Mouse (Mus musculus): Measurements from ENCODE around the gene Gm28308.

The Gm28308 gene

DNA sequence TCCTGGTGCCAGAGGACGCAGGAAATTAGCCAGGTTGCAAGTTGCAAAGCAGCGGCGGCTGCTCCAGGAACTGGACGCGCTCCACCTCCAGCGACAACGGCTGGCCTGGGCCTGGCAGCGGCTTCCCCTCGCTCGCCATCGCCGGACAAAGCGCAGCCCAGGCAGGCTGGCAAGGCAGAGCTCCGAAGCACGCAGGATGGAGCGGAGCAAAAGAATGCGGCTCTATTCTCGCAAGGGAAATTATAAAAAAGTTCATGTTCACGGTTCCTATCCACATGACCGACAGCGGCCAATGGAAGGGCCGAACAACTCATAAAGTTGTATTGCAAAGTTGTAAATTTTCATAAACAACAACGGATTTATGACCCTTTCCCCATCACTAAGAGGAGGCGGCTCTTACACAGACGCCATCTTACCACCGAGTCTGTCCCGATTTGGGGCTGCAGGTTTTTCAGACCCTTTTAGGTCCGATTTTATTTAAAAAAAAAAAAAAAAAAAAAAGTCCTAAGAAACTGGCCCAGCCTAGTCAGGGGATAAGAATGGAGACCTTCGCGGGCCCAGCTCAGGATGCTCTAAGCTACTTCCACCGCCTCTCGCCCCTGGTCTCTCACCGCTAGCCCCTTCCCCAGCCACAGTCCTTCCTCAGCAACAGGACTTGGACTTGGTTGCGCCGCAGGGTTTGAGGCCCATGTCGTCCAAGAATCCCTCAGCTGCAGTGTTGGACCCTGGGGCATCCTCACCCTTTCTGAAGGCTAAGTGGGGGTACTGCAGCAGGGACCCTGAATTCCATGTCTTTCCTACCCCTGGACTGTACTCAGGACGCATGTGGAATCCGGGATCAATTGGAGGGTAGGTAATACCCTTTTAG lies at the start of gene Gm28308, which contains the start of gene Hoxa3:
Gene Gm28308, minus strand, starts transcription at position 221 of the 868 bp plus-strand sequence.
Gene Hoxa3, minus strand, starts transcription at position 218 of the 868 bp plus-strand sequence.
- in situ Hi-C loops (cut with MboI; ENCODE audit: low sequenced_read_pairs) = loop anchor here (25.0 kb wide), 1 partner anchor 351 kb away; no protein-coding TSS in a partner anchor

DNA sequence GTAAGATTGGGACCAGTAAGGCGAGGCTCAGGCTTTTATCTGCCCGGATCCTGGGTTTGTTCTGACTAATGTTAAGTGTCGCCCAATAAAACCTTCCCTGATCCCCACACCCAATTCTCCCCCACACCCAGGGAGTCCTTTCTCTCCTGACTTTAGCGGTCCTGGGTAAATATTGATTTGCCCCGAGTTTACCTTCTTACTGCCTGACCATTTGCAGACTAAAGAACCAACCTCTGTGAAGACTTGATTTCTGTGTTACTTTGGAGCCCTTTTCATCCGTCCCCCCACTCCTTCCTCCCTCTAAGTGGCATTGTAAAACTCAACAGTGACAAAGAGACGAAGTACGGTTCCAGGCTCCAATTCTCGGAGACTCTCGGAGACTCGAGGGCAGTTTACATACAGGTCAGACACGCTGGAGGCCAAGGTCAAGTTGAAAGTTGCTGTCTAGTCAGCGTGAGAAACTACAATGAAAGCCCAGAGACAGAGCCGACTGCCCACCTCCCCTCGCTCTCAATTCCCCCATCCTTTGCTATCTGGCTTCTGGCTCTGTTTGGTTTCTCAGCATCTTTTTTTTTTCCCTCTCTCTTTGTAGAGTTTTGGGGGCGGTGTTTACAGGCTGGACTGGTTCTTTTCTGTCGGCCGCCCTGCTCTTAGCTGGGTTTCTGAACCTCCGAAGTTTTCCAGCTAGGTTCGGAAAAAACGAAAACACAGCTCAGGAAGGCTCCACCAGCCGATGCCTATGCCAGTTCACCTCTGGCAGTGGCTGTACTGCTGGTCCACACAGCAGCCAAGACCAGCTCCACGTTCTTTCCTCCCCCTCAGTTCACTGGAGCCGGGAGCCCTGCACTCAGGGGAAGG lies 49.6 kb upstream of the Gm28308 start:
- in situ Hi-C loops (cut with MboI; ENCODE audit: low sequenced_read_pairs) = loop anchor here (25.0 kb wide), 2 partner anchors 575 to 650 kb away; no protein-coding TSS in a partner anchor

DNA sequence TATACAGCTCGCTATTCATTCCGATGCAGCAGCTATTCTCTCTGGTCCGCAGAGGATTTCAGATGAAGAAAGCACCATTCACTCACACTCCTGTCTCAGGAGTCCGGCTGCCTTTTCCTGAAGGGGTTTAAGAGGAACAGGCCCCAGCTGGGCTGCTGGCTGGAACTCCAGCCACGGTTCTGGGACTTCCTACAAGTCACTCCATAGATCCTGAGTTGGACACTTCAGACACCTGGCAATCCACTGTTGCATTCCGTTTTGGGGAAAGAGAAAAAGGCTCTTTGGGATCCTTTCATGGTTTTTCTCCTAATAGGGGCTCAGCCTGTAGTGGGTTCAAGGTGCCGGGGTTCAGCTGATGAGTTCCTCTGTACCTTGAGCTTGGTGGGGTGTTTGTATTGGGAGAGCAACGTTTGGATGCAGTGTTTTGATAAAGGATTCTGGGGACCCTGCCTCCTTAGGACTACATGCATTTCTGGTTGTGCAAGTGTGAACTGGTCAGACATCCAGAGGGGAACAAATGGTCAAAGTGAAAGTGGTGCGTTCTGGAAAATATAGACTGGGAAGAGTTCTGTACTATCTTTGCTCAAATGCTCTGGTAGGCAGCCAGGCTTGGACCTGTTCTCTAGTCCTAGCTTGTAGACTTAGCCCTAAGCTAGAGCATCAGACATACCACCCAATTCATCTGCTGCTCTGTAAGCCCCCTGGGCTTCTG lies 48.8 kb upstream of the Gm28308 start:
- in situ Hi-C loops (cut with MboI; ENCODE audit: low sequenced_read_pairs) = loop anchor here (25.0 kb wide), 2 partner anchors 575 to 650 kb away; no protein-coding TSS in a partner anchor

DNA sequence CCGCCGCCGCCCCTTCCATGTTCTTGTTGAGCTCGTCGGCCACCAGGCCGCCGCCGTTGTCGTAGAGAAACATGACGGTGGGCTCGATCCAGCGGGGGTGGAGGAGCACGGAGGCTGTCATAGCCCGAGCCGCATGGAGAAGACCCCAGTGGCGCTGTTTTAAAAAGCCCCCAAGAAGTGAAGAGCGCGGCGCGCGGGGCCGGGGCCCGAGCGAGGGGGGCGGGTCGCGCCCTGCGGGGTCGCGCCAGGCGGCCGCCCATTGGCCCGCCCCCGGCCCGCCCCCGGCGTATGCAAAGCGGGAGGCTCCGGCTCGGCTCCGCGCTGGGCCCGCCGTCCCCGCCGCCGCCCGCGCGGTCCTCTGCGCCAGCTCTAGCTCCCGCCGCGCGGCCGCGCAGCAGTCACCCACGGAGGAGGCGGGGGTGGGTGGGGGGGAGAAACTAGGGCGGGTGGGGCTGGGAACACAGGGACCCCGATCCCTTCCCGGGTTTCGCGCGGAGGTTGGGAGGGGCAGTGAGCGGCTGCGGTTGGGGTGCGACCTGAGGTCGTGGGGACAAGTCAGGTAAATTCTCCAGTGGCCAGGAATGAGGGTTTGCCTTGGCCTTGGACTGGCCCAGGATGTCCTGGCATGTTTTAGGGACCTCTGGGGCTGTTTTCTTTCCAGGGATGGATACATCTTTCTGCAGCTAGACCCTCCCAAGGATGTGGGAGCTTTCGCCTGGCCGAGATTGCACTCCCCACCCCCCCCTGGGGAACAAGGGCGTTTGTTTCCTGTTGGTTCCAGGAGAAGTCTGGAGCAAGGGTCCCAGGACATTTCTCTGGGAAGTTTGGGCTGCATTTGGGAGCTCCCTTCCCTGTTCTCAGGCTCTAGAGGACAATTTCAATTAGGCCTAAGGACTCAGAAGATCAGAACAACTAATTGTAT lies 47.8 kb upstream of the Gm28308 start, which contains the start of gene Hoxa13:
Gene Hoxa13, minus strand, starts transcription at position 227 of the 922 bp plus-strand sequence.
- in situ Hi-C loops (cut with MboI; ENCODE audit: low sequenced_read_pairs) = loop anchor here (25.0 kb wide), 2 partner anchors 576 to 651 kb away; no protein-coding TSS in a partner anchor

DNA sequence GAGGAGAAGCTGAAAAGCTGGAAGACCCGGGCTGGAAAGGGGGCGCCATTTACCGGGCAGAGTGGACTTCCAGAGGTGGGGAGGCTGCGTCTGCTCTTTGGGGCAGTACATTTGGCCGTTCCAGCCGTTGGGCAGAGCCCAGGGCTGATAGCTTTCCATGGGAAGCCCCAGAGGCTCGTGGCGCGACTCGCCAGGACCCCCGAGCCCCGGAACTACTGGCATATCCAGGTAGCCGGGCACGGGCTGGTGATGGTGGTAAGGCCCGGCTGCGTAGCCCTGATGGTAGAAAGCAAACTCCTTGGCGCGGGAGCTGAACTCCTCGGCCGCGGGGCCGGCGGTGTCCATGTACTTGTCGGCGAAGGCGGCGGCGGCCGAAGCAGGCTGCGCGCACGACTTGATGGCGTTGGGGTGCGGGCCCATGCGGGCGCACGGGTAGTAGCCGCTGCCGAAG lies 46.7 kb upstream of the Gm28308 start:
- in situ Hi-C loops (cut with MboI; ENCODE audit: low sequenced_read_pairs) = loop anchor here (25.0 kb wide), 2 partner anchors 577 to 652 kb away; no protein-coding TSS in a partner anchor

DNA sequence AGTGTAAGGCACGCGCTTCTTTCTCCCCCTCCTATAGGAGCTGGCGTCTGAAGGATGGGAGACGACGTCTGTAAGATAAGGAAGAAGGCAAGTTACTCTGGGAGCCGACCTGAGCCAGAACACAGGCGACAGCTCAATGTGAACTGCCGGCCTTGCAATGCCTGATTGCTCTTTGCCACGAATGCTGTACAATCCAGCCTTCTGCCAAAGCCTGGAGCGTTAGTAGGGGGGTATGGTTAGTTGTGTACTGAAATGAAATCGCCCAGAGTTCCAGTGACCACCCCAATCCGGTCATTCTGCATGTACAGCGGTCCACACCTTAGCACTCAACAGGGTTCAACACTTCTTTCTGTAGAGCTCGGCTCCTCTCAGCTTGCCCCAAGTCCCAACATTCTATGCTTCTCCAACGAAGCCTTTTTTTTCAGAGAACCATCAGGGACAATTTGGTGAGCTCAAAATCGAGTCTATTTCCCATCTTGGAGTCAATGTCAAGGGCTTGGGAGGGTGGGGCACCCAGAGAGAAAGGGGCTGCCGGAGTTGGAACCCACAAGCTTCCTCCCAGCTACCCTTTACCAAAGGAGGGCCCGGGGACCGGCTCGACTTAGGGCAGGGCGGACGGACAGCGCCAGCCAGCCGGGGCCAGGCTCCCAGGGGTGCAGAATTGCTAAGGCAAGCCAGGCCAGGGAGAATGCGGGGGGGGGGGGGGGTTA lies 46.1 kb upstream of the Gm28308 start:
- in situ Hi-C loops (cut with MboI; ENCODE audit: low sequenced_read_pairs) = loop anchor here (25.0 kb wide), 2 partner anchors 578 to 653 kb away; no protein-coding TSS in a partner anchor

DNA sequence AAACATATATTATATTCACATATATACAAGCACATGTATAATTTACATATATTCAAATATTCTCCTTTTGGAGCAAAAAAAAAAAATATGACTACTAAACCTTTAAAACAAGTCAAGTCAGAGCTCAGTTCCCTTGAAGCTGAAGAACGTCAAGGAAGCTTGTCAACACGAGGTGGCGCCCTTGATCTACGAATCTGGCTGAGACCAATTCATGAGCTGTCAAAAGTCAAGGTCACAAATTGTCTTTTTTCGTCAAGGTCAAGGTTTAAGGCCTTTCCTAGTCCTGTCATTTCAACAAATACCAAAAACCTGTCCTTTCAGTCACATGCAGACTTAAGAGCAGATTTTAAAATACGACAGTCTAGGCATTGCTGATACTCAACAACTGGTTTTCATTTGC lies 43.8 kb upstream of the Gm28308 start:
- in situ Hi-C loops (cut with MboI; ENCODE audit: low sequenced_read_pairs) = loop anchor here (25.0 kb wide), 2 partner anchors 580 to 655 kb away; no protein-coding TSS in a partner anchor

DNA sequence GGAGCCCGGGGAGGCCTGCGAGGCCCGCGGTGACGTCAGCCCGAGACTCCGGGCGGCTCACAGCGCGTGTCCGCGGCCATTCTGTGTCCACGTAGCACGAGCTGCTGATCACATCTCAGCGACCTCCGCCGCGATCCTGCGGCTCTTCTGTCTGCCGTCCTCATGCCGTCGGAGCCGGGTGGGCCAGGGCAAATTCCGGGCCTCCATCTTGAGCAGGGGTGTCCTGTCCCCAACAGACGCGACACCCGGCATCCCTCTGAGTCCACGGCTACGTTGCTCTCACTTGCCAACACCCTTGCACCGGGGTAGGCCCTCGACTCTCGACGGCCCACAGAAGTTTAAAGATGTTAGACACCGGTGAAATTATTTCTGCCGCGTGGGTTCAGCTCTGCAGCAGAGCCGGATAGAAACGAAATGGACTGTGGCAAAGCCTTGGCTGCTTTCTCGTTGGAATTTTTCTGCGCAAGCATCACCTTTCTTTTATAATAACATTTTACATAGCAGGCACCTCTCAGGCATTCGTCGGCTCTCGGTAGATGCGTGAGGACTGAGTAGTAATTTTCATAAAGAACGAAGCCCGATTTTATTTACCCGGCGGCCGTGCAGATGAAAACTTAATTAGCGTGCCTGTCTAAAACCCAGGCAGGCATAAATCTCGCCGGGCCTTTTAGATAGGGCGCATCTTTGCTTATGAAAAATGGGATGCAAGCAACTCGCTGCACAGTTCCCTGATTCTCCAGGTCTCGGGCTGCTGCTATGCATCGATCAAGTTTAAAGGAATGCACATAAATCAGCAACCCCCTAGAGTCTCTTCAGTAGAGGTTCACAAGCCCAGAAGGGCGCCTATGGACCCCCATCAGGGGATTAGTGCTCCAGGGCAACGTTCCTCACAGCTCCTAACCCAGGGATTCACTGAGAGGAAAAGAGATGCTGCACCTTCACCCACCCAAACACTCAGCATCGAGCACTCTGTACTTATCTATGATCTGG lies 40.7 kb upstream of the Gm28308 start:
- in situ Hi-C loops (cut with MboI; ENCODE audit: low sequenced_read_pairs) = loop anchor here (25.0 kb wide), 2 partner anchors 583 to 658 kb away; no protein-coding TSS in a partner anchor

DNA sequence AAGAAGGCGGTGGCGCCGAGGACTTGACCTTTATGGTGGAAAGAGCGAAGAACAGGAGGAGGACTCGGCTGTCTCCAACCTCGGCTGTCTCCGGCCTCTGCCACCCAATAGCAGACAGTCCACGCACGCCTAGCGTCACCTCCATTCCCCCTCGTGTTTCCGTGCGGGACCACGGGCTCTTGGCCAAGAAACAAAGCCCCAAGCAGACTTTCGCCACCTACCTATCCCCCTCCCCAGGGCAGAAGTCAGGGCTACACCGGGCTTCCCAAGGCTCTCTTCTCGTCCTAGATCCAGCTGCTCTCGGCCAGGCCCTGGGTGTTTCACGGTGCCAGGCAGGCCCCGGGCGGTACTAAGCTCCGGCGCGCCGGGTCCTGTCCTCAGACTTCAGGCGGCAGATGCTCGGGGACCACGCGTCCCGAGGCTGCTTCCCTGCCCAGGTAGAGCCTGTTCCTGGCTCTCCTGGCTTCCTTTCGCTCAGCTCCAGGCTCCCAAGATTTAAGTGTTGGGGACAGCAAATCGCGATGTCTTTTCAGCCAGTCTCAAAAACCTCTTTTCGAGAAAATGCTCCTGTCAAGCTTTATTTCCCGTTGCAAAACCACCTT lies 39.7 kb upstream of the Gm28308 start:
- in situ Hi-C loops (cut with MboI; ENCODE audit: low sequenced_read_pairs) = loop anchor here (25.0 kb wide), 2 partner anchors 584 to 659 kb away; no protein-coding TSS in a partner anchor

DNA sequence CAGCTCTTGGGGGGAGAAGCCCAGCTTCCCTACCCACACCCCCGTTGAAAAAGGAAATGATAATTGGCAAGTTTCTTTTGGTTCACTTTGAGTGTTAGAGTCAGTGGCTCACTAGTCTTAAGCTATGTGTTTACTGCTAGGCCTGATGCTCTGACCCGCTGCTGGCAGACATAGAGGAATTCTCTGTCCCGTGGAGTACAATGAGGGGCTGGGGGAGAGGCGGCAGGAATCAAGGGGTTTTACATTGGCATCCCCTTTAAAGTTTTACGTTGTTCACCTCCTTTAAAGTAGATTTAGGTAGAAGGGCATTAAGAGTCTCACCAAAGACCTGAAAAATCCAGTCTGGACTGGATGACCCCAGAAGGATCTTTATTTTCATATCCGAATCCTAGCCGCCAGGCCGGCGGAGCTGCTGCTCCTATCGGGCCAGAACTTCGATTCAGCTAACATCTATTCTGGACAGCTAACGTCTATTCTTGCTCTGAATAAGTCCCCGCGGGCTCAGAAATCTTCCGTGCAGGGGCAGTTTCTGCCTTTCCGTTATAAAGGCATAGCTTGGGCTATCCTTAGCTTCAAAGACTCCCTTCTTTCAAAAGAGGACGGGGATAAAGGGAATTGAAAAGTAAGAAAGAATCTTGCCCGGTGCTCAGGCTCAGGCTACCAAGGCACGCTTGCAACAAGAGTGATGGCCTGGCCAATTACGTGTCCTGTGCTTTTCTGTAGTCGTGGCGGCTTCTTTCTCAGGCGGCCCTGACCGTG lies 39.1 kb upstream of the Gm28308 start:
- in situ Hi-C loops (cut with MboI; ENCODE audit: low sequenced_read_pairs) = loop anchor here (25.0 kb wide), 2 partner anchors 585 to 660 kb away; no protein-coding TSS in a partner anchor

DNA sequence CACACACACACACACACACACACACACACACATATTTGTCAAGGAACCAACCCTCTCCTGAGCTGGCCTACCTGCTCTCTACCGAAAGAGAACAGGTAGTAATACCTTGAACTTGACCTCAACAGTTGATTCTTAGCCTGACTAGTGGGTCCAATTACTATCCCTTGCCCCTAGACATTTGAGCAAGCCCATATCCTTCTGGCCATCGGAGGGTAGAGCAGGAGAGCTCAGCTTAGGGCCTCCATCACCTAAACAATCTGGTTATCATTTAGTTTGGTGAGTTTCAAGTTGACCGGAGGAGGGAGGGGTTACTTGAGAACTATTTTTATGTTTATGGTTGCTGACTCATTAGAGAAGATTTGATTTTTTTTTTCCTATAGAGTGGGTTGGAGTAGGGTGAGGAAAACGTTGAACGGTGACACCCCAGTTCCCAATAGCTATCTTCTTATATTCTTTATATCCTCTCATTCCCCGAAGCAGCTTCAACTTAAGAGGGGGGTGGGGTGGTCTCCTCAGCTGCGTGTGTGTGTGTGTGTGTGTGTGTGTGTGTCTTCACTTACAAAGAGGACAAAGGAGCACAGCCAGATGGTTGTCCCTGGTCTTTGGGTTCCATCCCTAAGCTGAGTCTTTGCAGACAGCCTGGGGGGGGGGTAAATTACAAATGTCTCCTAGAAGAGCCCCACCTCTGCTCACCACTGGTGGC lies 38.2 kb upstream of the Gm28308 start:
- in situ Hi-C loops (cut with MboI; ENCODE audit: low sequenced_read_pairs) = loop anchor here (25.0 kb wide), 2 partner anchors 586 to 661 kb away; no protein-coding TSS in a partner anchor

DNA sequence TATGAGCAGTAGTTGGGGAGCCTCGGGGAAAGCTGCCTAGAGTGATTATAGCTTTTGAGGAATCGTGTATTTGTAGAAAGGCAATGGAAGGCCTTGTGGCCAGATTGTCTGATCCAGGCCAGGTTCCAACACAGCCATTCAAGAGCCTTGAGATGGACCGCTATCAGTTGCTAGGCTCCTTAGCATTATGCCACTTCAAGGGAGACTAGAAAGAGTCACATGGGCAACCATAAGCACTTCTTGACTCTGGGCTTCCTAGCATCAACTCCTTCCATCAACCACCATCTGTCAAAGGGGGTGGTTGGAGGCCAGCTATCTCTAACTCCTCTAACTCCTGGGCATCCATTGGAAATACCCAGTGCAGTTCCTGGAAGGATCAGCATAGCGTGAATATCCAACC lies 36.7 kb upstream of the Gm28308 start:
- in situ Hi-C loops (cut with MboI; ENCODE audit: low sequenced_read_pairs) = loop anchor here (25.0 kb wide), 2 partner anchors 587 to 662 kb away; no protein-coding TSS in a partner anchor

DNA sequence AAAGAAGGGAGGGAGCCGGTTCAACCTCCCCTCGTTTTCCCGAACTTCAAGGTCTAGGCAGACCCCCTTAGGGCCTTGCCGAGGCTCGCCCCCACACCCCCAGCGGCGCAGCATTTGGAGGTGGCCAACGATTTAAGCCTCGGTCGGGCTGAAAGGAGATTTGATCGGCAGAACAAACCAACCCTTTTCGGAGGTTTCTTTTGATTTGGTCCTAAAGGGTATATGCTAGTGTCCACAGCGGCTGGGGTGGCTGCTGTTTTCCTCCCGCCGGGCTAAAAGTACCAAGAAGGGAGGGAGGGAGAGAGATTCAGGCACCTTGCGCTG lies 36.2 kb upstream of the Gm28308 start:
- in situ Hi-C loops (cut with MboI; ENCODE audit: low sequenced_read_pairs) = no loop called here

DNA sequence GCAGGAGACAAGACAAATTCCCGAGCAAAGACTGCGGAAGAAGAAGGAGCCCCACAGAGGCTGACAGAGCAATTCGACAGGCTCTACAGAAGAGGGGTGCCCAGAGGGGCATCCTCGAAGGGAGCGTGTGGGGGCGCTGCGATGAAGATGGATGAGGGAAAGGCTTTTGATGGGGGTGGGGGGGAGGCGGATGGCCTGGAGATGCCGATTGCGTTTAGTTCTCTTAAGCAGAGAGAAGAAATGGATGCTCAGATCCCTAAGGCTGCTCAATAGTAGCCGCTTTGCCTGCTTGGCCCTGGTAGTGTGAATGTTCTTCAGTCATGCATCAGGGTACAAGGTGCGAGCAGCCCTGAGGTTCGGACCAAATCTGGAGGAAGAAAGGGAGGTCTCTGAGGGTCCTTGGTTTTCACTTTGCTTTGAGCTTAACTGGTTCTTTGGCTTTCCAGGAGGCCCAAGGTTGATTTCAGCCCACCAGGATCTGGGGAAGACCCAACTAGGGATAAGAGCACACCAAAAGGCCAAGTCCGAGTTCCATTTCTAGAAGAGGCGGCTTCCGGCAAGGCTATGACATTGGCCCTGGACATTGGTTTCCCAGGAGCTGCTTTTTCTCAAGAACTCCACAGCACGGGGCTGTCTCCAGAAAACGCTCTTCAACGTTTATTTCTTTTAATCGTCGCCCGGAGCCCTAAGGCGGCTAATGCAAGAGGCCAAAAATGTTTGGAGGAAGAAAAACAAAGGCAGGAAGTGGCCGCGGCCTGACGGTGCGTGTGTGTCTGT lies 35.7 kb upstream of the Gm28308 start:
- in situ Hi-C loops (cut with MboI; ENCODE audit: low sequenced_read_pairs) = no loop called here
